Mouse (Mus musculus): ENCODE results near the gene Slc2a10. TPM values are rescaled to one million over a fixed set of nuclear protein-coding genes. Genes with fewer than 3 reads are reported as not detected.

The Slc2a10 gene
- polyA plus RNA-seq, 1 experiment from 2014 or later, result 2.3 TPM

GRCm38 (mm10) chr2:165512426-165512825, 8.8 kb downstream of the Slc2a10 start:
- Histone ChIP-seq H3K4me2 (replicated peaks; ENCODE audit: low read depth, low read length) (no peak overlapping the region), H3K4me1 (replicated peaks; ENCODE audit: control insufficient read depth, insufficient read depth, low read length) (peaks cover 5% of the 10 kb centered on the region), H3K27me3 (ENCODE audit: control insufficient read depth, insufficient read depth, low read length) (no peaks in the 10 kb centered on the region), H3K9me3 (ENCODE audit: control insufficient read depth, low read length) (no peaks in the 10 kb centered on the region), H3K4me3 (ENCODE audit: low read depth, low read length) (no peak overlapping the region), H3K36me3 (ENCODE audit: control insufficient read depth, insufficient read depth, low read length) (no peaks in the 10 kb centered on the region), H3K9ac (ENCODE audit: low read depth, low read length) (no peak overlapping the region), H3K27ac (ENCODE audit: low read depth, low read length) (no peak overlapping the region)
- no peak for ATAC-seq (ENCODE audit: low FRiP score)
- no peak for DNase-seq (ENCODE audit: low spot score)
- 42% methylated on average over 7 of the region's 7 CpGs for WGBS

DNA sequence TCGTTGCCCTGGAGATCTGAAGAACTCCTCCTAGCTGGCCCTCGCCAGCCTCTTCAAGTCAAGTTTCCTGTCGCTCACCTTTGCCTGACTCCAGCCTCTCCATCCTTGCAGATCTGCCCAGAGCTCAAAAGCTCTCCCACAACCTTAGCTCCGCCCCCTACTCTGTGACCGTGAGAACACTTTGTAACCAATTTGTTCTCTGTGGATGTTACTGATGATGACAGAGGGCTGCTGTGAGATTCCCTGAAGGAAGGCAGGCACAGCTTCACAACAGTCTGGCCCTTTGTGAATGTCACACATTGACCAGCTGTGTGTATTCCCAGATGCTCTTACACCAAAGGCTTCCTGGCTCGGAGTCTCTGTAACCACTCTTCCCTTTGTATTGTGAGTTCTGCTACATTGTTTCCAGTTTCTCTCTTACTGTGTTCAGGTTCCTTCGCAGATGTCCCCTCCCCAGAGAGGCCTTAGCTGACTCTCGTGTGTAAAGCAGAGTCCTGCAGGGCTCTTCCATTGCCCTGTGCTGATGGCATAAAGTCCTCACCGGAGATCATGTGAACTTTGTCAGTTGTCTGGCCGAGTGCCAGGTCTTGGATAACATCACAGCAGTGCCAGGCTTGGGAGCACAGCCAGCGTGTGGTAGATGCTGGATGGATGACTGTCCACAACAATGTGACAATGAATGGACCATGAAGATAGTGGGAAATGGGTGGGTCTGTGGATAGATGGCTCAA, 9.4 kb downstream of the Slc2a10 start:
- no peaks in the 10 kb centered on the region for H3K36me3 ChIP-seq (ENCODE audit: control insufficient read depth, insufficient read depth, low read length)
- WGBS, result 49% methylated on average over 11 of the region's 11 CpGs
- DNase-seq (ENCODE audit: low spot score) (peak; percentile 56), ATAC-seq (ENCODE audit: low FRiP score) (peak; percentile 51)
- H3K9ac ChIP-seq (ENCODE audit: low read depth, low read length), result no peak overlapping the region
- H3K27ac ChIP-seq (ENCODE audit: low read depth, low read length), result peak overlapping the region; percentile 24; the same call in 1 of the 2 replicates
- no peak overlapping the region for H3K4me2 ChIP-seq (replicated peaks; ENCODE audit: low read depth, low read length)
- no peaks in the 10 kb centered on the region for H3K9me3 ChIP-seq (ENCODE audit: control insufficient read depth, low read length)
- peaks cover 5% of the 10 kb centered on the region for H3K4me1 ChIP-seq (replicated peaks; ENCODE audit: control insufficient read depth, insufficient read depth, low read length)
- H3K4me3 ChIP-seq (ENCODE audit: low read depth, low read length), result no peak overlapping the region
- no peaks in the 10 kb centered on the region for H3K27me3 ChIP-seq (ENCODE audit: control insufficient read depth, insufficient read depth, low read length)

- Histone ChIP-seq H3K4me2 (replicated peaks; ENCODE audit: low read depth, low read length) (no peak overlapping the region), H3K27me3 (ENCODE audit: control insufficient read depth, insufficient read depth, low read length) (no peaks in the 10 kb centered on the region), H3K9me3 (ENCODE audit: control insufficient read depth, low read length) (no peaks in the 10 kb centered on the region), H3K27ac (ENCODE audit: low read depth, low read length) (no peak overlapping the region), H3K4me1 (replicated peaks; ENCODE audit: control insufficient read depth, insufficient read depth, low read length) (peaks cover 5% of the 10 kb centered on the region), H3K36me3 (ENCODE audit: control insufficient read depth, insufficient read depth, low read length) (no peaks in the 10 kb centered on the region), H3K9ac (ENCODE audit: low read depth, low read length) (no peak overlapping the region), H3K4me3 (ENCODE audit: low read depth, low read length) (no peak overlapping the region)
- 94% methylated on average over 20 of the region's 20 CpGs for WGBS
- ATAC-seq (ENCODE audit: low FRiP score) (no peak), DNase-seq (ENCODE audit: low spot score) (no peak)
These were observed 11.7 kb downstream of the Slc2a10 start for GRCm38 (mm10) chr2:165515178-165515728.

GRCm38 (mm10) chr2:165525609-165526008, 22.0 kb downstream of the Slc2a10 start:
- Histone ChIP-seq H3K4me3 (ENCODE audit: low read depth, low read length) (no peak overlapping the region), H3K4me1 (replicated peaks; ENCODE audit: control insufficient read depth, insufficient read depth, low read length) (no peaks in the 10 kb centered on the region), H3K9me3 (ENCODE audit: control insufficient read depth, low read length) (no peaks in the 10 kb centered on the region), H3K27ac (ENCODE audit: low read depth, low read length) (no peak overlapping the region), H3K9ac (ENCODE audit: low read depth, low read length) (no peak overlapping the region), H3K36me3 (ENCODE audit: control insufficient read depth, insufficient read depth, low read length) (no peaks in the 10 kb centered on the region), H3K4me2 (replicated peaks; ENCODE audit: low read depth, low read length) (no peak overlapping the region), H3K27me3 (ENCODE audit: control insufficient read depth, insufficient read depth, low read length) (no peaks in the 10 kb centered on the region)
- 58% methylated on average over 4 of the region's 4 CpGs for WGBS
- ATAC-seq (ENCODE audit: low FRiP score) (no peak), DNase-seq (ENCODE audit: low spot score) (no peak)

GRCm38 (mm10) chr2:165529106-165529505, 25.5 kb downstream of the Slc2a10 start:
- Histone ChIP-seq H3K9ac (ENCODE audit: low read depth, low read length) (no peak overlapping the region), H3K4me2 (replicated peaks; ENCODE audit: low read depth, low read length) (no peak overlapping the region), H3K27me3 (ENCODE audit: control insufficient read depth, insufficient read depth, low read length) (no peaks in the 10 kb centered on the region), H3K27ac (ENCODE audit: low read depth, low read length) (no peak overlapping the region), H3K36me3 (ENCODE audit: control insufficient read depth, insufficient read depth, low read length) (no peaks in the 10 kb centered on the region), H3K4me3 (ENCODE audit: low read depth, low read length) (no peak overlapping the region), H3K4me1 (replicated peaks; ENCODE audit: control insufficient read depth, insufficient read depth, low read length) (0 out of 2 replicates have a peak, but pooled peaks cover 2% of the 10 kb centered on the region), H3K9me3 (ENCODE audit: control insufficient read depth, low read length) (no peaks in the 10 kb centered on the region)
- 22% methylated on average over 8 of the region's 8 CpGs for WGBS
- no peak for ATAC-seq (ENCODE audit: low FRiP score)
- peak; percentile 87 for DNase-seq (ENCODE audit: low spot score)

DNA sequence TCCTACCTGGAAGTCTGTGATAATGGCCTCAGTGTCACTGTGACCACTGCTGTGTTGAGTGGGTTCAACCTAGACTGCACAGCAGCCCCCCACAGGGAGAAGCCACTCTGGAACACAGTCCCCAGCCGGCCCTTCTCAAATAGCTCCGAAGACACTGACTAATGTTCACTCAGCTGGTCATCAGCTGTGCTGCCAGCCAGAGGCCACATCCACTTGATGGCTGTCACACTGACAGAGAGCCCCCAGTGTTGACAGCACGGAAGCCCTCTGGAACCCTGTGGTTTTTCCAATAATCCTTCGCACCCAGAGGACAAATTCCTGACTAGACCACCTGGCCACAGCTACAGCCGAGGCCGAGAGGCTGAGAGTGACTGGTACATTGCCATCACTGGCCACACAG, 30.2 kb downstream of the Slc2a10 start:
- 55% methylated on average over 6 of the region's 6 CpGs for WGBS
- H3K27ac ChIP-seq (ENCODE audit: low read depth, low read length), result no peak overlapping the region
- H3K4me2 ChIP-seq (replicated peaks; ENCODE audit: low read depth, low read length), result no peak overlapping the region
- ATAC-seq (ENCODE audit: low FRiP score) (0 out of 2 replicates have a peak, but pooled peaks have one; percentile 33), DNase-seq (ENCODE audit: low spot score) (no peak)
- no peaks in the 10 kb centered on the region for H3K36me3 ChIP-seq (ENCODE audit: control insufficient read depth, insufficient read depth, low read length)
- no peaks in the 10 kb centered on the region for H3K27me3 ChIP-seq (ENCODE audit: control insufficient read depth, insufficient read depth, low read length)
- H3K9me3 ChIP-seq (ENCODE audit: control insufficient read depth, low read length), result no peaks in the 10 kb centered on the region
- H3K4me3 ChIP-seq (ENCODE audit: low read depth, low read length), result no peak overlapping the region
- H3K4me1 ChIP-seq (replicated peaks; ENCODE audit: control insufficient read depth, insufficient read depth, low read length), result 0 out of 2 replicates have a peak, but pooled peaks cover 2% of the 10 kb centered on the region
- H3K9ac ChIP-seq (ENCODE audit: low read depth, low read length), result no peak overlapping the region

DNA sequence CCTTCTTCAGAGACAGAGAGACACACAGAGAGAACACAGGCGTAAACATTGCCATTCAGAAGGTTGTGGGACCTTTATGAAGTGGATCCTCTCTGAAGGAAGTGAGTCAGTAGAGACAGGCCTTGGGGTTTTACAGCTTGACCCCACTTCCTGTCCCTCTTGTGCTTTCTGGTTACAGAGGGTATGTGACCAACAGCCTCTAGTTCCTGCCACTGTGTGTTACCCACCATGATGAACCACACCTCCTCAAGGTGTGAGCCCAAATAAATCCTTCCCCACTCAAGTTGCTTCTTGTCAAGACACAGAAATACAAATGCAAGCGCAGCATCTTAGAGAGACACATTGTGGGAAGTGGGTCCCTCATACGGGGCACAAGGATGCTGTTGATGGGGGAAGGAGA, 37.4 kb downstream of the Slc2a10 start:
- Histone ChIP-seq H3K4me1 (replicated peaks; ENCODE audit: control insufficient read depth, insufficient read depth, low read length) (no peaks in the 10 kb centered on the region; the same call in 1 of the 2 replicates), H3K4me2 (replicated peaks; ENCODE audit: low read depth, low read length) (no peak overlapping the region), H3K9ac (ENCODE audit: low read depth, low read length) (no peak overlapping the region), H3K9me3 (ENCODE audit: control insufficient read depth, low read length) (no peaks in the 10 kb centered on the region), H3K27me3 (ENCODE audit: control insufficient read depth, insufficient read depth, low read length) (no peaks in the 10 kb centered on the region; the same call in 1 of the 2 replicates), H3K27ac (ENCODE audit: low read depth, low read length) (no peak overlapping the region), H3K4me3 (ENCODE audit: low read depth, low read length) (no peak overlapping the region), H3K36me3 (ENCODE audit: control insufficient read depth, insufficient read depth, low read length) (no peaks in the 10 kb centered on the region)
- DNase-seq (ENCODE audit: low spot score) (no peak), ATAC-seq (ENCODE audit: low FRiP score) (no peak)
- WGBS, result 91% methylated on average over 3 of the region's 3 CpGs

- no peaks in the 10 kb centered on the region for H3K36me3 ChIP-seq (ENCODE audit: control insufficient read depth, insufficient read depth, low read length)
- ATAC-seq (ENCODE audit: low FRiP score), result no peak
- no peak overlapping the region for H3K4me3 ChIP-seq (ENCODE audit: low read depth, low read length)
- H3K4me1 ChIP-seq (replicated peaks; ENCODE audit: control insufficient read depth, insufficient read depth, low read length), result no peaks in the 10 kb centered on the region; the same call in 1 of the 2 replicates
- H3K9me3 ChIP-seq (ENCODE audit: control insufficient read depth, low read length), result no peaks in the 10 kb centered on the region
- no peak for DNase-seq (ENCODE audit: low spot score)
- WGBS, result 65% methylated on average over 13 of the region's 13 CpGs
- no peak overlapping the region for H3K9ac ChIP-seq (ENCODE audit: low read depth, low read length)
- no peaks in the 10 kb centered on the region; the same call in 1 of the 2 replicates for H3K27me3 ChIP-seq (ENCODE audit: control insufficient read depth, insufficient read depth, low read length)
- H3K4me2 ChIP-seq (replicated peaks; ENCODE audit: low read depth, low read length), result no peak overlapping the region
- 0 out of 2 replicates have a peak overlapping the region, but pooled peaks have one; percentile 14 for H3K27ac ChIP-seq (ENCODE audit: low read depth, low read length)
These were observed 39.5 kb downstream of the Slc2a10 start for GRCm38 (mm10) chr2:165542939-165543669.

All from hindbrain, embryonic 11.5 days (tissue).